Mouse (Mus musculus) retina, embryonic 14.5 days (tissue): ENCODE results near the gene Mknk2.

ENCODE experiments used
- DNase-seq: peaks from one replicate; pipeline ENCODE4 v3.0.0-alpha.2; 2015; ENCODE audit warnings: low spot score

The Mknk2 gene

DNA sequence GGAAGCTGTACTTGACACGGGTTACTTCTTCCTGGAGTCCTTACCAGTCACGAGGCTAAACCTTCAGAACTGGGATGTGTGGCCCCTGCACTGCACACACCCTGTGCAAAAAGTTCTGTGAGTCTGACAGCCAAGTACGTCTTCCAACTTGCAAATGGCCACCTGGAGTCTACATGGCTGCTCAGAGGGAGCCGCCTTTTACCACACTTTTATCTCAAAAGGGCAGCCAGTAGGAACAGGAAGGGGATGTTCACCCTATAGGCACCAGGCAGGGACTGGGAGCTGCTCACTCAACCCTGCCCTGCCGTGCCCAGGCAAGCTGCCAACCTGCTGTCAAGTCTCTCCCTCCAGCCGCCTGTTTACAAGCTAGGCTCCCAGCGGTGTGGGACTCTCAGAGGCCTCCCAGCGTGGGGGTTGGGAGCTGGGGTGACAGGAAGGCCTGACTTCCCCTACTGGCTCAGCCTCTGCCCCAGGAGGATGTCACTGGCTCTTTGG is at the start of gene Mknk2:
TSS of gene Mknk2 (minus strand) at position 171 of the 495 bp plus-strand sequence.
- no peak for DNase-seq

DNA sequence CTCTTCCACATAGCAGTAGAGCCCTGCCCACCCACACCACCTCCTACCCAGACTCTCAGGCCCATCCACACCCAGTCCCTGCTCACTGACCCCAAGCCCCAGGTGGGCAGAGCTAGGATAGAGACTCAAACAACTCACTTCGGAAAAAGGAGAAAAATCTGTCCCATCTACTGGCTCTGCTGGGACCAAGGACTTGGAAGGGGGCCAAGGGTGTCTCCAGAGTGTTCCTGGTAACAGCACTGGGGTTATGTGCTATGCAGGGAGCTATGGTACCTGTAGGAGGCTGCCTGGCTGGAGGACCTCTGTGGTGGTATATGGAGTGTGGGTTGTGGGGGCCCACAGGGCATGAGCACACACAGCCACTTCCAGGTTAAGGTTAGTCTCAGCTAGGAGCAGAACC is 39.4 kb upstream of the Mknk2 start:
- no peak for DNase-seq

DNA sequence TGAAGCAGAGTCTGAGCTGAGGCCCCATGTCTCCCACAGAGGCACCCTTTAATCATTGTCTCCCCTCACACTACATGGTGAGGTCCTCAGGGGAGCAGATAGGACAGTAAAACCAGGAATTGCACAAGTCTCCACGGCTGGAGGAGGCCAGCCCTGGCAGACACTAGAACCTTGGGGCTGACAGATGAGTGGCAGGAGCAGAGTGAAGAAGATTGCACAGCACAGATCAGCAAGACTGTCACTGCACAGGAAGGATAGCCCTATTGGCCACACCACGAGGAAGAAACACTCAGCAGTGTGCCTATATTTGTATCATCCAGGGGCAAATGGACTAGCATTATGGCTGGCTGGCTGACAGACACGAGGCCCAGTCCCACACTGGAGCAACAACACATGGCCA is 32.9 kb upstream of the Mknk2 start:
- no peak for DNase-seq

DNA sequence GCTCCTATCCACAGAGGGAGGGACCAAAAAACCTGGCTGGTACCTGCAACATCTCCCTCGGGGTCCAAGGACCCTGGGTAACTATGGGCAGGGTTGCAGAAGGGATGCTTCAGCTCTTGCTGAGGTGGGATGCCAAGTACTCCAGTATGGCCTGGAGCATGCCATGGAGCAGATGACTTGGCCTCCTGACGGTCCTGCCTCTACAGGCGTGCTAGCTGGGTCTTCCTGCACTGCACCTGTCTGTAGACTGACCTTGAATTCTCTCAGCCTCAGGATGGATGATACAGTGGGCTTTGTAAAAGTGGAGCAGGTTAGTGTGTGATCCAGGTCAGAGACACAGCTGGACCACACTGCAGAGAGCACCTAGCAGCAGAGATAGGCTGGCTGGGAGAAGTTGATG is 27.6 kb upstream of the Mknk2 start:
- no peak for DNase-seq

DNA sequence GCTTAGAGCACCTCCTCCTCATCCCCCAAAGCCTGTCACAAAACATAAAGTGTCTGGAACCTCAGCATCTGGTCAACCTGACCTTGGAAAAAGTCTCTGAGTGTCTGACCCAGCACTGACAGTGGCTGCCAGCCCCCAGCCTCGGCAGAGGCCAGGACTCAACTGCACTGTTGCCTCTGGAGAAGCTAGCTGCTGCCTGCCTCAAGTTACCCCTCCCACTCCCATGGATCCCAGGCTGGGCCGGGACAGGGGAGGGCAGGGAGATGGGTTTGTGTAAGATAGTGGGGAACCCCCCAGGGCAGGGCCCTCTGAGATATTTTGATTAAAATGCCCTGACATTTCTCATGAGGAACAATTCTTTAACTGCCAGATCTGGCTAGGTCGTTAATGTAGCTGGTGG is 27.1 kb upstream of the Mknk2 start:
- no peak for DNase-seq

DNA sequence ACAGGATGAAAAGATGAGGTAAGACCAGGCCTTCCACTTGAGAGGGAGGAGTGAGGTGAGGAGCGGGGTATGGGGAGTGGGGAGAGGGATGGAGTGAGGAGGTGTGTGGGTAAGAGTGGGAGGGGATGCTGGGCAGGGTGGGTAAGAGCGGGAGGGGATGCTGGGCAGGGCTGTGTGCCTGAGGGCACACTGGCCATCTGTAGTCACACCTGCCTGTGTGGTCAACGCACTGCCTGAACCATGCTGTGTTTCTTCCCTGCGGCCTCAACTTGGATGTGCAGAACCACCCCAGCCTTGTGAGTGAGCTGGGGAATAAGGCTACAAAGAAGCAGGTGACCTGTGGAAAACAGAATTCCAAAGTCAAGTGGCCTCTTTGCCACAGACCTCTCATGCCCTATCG is 26.5 kb upstream of the Mknk2 start:
- DNase-seq = no peak

DNA sequence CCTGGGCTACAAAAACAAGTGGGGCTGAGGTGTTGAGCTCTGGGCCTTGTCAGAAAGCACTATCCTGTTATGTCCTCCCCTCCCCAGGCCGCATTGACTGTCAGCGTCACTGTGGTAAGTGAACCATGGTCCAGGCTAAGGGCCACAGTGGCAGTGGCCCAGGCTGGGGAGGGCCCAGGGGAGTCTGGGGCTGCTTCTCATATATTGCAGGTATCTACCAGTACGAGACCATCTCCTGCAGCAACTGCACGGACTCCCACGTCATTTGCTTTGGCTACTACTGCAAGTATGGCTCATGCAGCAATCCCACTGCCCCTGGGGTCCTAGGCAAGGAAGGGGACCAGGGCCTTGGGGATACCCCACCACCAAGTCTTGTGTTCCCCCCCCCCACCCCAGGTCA is 25.7 kb upstream of the Mknk2 start:
- DNase-seq = no peak

DNA sequence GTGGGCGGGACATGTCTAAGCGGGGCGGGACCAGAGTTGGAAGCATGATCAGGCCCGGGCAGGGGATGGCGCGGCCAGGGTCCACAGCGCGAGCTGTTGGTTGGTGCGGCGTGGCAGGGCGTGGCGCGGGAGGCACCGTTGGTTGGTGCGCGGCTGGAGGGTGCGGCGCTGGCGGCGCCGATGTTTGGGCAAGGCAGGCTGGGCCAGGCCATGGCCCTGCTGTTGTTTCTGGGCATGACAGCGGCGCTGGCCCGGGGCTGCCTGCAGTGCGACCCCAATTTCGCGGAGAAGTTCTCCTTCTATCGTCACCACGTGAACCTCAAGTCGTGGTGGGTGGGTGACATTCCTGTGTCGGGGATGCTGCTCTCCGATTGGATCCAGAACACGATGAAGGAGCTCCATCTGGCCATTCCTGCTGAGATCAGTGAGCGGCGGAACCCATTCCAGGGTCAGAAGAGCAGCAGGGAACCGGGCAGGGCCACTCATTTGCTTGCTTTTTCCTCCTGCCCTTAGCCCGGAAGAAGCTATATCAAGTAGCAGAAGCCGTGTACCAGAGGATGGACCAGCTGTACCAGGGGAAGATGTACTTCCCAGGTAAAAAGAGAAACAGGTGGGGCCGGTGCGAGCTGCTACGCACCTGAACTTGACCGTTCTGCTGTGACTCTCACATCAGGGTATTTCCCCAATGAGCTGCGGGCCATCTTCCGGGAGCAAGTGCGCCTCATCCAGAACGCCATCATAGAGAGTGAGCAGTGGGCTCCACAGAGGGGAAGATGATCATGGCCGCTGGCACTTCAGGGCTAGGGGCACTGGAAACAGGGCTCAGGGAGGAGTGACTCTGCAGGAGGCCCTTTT is 24.9 kb upstream of the Mknk2 start:
- DNase-seq = peak; percentile 82

DNA sequence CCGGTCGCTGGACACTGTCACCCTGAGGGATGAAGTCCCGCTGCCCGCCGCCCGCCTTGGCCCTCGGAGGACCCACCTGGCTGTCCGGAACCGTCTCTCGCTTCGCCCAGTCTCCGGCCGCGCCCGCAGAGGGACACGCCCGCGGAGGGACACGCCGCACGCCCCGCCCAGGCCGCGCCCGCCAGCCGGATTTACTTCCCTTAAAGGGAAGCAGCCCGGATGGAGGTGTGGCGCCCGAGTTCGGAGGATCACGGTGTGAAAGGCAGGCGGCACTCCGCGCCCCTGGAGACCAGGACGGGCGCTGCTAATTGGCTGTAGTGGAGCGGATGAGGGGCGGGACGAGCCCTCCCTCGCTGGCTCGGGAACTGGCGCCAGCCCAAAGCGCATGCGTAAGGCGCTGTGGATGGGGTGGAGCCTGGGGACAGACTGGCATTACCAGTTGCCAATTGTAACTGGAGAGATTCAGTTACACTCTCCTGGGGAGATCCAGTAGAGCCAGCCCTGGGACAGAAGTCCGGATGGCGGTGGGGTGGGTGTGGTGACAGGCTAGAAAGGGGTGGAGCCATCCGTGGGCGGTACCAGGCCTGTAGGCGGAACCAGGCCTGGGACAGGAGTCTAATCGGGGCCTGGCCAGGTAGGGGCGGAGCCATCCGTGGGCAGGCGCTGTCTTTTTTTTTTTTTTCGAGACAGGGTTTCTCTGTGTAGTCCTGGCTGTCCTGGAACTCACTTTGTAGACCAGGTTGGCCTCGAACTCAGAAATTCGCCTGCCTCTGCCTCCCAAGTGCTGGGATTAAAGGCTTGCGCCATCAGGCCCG is 24.0 kb upstream of the Mknk2 start, which contains the start of the genes Mob3a and Izumo4:
TSS of gene Mob3a (minus strand) at position 257 of the 815 bp plus-strand sequence.
TSS of gene Izumo4 (plus strand) at position 464 of the 815 bp plus-strand sequence.
- peak; percentile 99 for DNase-seq

DNA sequence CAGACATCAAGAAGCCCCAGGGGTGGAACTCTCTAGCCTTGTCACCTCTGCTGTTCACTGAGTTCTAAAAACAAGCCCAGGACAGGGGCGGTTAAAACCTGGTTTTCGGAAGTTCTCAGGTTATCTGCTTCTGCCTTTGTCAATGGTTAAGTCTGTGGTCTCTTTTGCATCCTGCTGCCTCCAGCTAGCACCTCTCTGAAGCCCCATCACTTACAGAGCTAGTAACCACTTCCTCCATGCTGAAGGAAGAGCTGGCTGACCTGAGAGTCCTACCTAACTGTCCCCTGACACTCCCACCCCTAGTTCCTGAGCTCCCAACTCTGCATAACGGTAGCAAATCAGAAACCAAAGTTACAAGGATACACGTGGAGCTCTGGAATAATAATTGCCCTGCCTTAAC is 22.8 kb upstream of the Mknk2 start:
- DNase-seq = no peak

DNA sequence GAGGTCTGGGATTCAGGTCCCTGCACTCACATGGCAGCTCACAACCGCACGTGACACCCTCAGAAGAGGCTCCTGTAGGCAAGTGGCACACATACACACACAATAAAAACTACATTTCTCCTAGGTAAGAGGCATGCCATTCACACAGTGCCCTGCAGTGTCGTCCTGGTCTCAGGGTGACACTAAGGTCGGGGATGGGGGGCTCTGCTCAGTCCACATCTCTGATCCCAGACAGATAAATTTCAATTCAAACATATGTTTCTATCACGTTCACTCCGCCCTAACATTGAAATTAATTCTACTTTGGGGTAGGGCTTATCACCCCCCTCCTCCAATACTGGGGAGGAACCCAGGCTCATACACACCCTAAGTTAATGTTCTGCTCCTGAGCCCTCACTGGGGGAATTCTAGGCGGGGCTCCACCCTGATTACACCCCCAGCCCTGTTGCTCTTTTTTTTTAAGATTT is 22.2 kb upstream of the Mknk2 start:
- no peak for DNase-seq

DNA sequence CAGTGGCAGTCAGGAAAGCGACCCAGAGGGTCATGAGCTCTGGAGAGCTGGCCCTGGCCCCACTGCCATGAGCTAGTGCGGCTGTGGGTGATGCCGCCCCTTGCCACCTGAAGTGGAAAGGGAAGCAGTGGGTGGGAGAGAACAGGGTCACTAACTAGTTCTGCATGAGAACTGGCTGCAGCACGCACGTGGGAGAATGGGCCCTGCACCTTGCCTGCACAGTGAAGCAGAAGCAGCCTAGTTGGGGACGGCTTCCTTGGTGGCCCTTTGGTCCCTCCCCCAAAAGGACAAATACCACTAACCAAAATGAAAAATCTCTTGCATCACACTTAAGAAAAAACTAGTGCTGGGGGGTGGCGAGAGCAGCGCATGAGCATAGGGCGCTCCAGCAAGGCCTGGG is 20.7 kb upstream of the Mknk2 start:
- no peak for DNase-seq

DNA sequence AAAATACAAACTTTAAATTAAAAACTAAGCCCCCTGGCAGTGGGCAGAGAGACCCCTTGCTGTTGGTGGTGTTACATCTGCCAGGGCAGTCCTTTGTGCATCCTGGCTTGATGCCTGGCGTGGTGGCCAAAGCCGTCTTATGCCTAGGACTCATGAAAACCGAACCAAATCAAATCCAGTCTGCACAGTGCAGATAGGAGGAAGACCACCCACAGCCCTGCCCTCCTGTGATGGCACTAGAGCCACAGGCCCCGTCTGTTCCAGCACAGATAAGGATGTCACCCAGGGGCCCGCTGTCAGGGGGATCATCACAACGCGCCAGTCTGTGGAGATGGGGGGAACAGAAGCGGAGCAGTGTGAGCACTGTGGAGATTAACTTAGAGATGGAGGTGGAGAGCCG is 19.9 kb upstream of the Mknk2 start:
- no peak for DNase-seq

DNA sequence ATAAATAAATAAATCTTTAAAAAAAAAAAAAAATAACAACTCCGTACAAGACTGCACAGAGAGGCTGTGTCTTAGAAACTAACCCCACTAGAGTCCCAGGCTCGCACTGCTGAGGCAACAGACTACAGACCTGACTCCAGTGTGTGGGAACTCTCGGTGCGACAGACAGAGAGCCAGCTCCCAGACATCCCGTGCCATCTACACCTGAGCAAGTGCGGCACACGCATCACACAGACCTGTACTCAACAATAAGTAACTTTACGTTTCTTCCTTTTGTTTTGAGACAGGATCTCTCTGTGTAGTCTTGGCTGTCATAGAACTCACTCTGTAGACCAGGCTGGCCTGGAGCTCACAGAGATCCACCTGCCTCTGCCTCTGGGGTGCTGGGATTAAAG is 19.5 kb upstream of the Mknk2 start:
- no peak for DNase-seq

DNA sequence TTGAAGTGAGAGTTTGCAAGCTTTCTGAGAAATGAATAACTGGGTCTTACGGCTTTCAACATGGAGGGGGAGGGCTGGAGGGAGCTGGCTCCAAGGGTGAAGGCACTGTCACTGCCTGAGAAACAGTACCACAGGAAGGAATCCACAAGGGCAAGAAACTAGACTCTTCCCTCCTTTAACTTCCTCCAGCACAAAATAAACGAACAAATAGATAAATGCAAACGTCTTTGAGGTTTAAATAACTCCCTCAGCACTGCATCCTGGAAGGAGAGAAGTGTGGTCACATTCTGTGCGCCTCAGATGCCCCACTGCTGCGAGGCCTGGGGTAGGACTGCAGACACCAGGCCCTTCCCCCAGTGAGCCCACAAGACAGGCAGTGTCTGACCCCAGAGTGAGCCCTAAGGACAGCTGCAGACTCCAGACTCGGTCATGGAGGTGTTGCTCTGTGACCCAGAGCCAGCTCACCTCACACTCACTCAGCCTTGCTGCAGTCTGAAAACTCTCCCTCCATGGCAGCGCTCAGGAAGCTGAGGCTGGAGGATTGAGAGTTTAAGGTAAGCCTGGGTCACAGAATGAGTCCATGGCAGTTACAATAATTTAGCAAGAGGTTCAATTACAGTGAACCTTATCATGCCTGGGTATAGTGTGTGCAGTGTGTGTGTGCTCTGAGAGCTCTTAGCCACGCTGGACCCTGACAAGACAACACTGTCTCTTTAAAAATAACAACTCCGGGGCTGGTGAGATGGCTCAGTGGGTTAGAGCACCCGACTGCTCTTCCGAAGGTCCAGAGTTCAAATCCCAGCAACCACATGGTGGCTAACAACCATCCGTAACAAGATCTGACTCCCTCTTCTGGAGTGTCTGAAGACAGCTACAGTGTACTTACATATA is 18.8 kb upstream of the Mknk2 start:
- no peak for DNase-seq

DNA sequence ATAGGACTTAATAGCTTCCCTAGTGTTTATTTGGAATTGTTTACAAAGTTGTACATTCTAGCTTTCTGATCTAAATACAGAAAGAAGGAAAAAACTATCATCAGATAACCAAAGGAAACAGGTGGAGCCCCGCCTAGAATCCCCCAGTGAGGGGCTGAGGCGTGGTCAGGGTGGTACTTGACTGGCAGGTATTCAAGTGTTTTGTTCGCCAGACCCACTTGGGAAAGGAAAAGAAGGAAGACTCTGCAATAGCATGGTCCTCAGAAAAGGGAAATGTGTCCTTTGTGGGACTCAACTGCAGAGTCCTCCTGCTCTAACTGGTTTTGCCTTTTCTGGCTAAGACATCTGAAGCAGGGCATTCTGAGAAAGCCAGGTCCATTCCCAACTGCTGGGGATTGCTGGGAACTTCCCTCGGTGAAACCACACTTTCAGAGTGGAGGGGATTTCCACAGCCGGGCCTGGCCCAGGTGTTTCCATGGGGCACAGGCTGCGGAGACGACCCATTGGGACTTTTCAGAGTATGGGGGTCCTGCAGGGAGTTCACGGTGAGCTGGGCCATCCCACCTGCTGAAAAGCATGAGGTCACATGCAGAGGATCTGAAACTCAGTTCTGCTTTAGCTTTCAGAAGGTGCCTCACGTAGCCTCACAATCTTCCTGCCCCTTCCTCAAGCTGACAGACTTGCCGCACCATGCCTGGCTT is 18.0 kb upstream of the Mknk2 start:
- no peak for DNase-seq

DNA sequence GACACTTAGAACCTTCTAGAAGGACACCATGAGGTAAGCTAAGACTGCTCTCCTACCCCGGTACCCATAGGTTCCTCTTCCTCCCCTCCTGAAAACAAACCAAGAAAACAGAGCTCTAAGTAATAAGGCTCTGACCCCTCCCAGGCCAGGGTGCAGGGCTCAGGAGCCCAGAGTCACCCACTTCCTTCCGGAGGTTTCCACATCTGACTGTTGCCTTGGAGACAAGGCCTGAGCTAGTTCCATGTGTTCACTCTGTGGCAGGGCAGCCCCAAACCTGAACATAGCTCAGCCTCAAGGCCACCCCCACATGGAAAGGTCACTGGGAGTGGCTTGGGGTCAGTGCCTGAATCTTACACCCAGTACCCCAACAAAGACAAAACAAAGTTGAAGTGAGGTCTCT is 17.3 kb upstream of the Mknk2 start:
- DNase-seq = no peak

DNA sequence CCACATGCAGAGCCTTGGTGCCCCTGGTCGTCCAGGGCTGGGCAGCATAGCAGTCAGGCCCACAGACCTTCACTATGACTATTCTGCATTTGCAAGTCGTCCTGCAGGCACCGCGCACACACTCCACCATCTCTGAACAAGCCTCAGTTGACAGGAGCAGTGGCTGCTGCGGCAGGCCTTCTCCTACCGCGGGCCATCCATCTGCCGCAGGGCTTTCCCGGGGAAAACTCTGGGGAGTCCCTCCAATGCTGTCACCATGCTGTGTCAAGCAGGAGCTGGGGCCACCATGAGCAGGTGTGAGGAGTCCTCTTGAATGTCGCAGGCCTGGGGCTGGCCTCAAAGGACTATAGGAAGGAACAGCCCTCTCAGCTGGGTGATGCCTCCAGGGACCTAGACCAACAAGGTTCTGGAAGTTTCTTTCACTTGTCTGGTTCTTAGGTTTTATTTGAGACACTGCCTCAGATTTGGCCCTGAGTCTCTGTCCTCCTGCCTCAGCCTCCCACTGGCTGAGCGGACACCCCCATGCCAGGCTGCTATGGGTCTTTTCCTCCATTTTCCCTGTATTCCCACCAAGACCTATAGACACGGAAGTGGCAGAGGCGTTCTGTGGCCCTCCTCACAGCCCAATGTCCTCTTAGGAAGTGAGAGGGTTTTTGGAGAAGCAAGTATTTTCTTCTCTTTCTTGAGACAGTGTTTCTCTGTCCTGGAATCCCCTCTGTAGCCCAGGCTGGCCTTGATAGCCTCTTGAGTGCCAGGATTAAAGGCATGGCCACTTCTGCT is 16.4 kb upstream of the Mknk2 start:
- DNase-seq = no peak

DNA sequence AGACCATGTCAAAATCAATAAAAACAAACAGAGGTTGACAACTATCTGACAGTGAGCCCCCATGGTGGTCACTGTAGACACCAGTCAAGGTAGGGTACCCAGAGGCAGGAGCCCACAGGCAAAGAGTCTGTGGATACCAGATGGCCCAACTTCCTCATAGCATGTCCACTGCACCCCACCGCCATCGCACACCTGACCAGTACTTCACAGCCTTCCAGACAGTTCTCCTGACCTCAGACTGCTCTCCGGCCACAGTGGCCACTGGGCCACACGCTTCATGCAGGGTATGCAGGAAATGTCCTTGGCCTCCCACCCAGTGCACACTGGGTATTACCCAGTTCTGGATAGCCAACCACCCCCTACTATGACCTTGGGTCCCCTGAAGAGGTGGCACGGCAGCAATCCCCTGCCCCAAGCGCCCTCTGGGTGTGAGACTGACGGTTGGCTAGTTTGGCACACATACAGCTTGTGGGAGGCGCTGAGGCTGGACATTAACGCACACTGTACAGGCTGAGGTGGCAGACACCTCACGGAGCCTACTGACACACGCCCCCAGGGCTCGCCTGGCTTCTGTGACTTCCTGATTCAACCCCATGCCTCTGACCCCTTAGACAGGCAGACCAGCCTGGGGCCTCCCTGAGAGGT is 15.6 kb upstream of the Mknk2 start:
- DNase-seq = no peak
